Mouse (Mus musculus) E14TG2a.4 (cell line): ENCODE measurements around the gene Ston2.

Experiments used
- CTCF ChIP-seq: conservative IDR thresholded peaks from 2 replicates; pipeline ENCODE4 v1.5.1; 2014; ENCODE audit warnings: low read length
- NANOG ChIP-seq: IDR thresholded peaks from 2 replicates; pipeline ENCODE4 v1.6.1; 2014; ENCODE audit warnings: borderline replicate concordance, low read length, mixed read lengths

- TF ChIP-seq CTCF (no peak), NANOG (no peak)
Measured at GRCm38 (mm10) chr12:91589847-91590690, 198.1 kb downstream of the Ston2 start, which contains the start of gene Gtf2a1.
